Mouse (Mus musculus): ENCODE measurements around the gene Zp3.

Gene Zp3

GRCm38 (mm10) chr5:135979904-135980303 is at the start of gene Zp3:
Gene Zp3, plus strand, starts transcription at chr5:135980099.
- DNase-seq (ENCODE audit: low read depth), result no peak

- no peak for DNase-seq (ENCODE audit: low read depth)
These were observed 48.4 kb upstream of the Zp3 start for GRCm38 (mm10) chr5:135931526-135931925.

GRCm38 (mm10) chr5:135932359-135932758 is 47.5 kb upstream of the Zp3 start:
- DNase-seq (ENCODE audit: low read depth), result no peak

- no peak for DNase-seq (ENCODE audit: low read depth)
These were observed 46.5 kb upstream of the Zp3 start for GRCm38 (mm10) chr5:135933222-135933899.

GRCm38 (mm10) chr5:135933900-135934441 is 45.9 kb upstream of the Zp3 start:
- no peak for DNase-seq (ENCODE audit: low read depth)

GRCm38 (mm10) chr5:135934481-135935175 is 45.3 kb upstream of the Zp3 start, which contains the start of gene Ywhag:
Gene Ywhag, minus strand, starts transcription at chr5:135934616.
- peak; percentile 98 for DNase-seq (ENCODE audit: low read depth)

GRCm38 (mm10) chr5:135935176-135935523 is 44.7 kb upstream of the Zp3 start:
- DNase-seq (ENCODE audit: low read depth), result no peak

- DNase-seq (ENCODE audit: low read depth), result no peak
These were observed 44.2 kb upstream of the Zp3 start for GRCm38 (mm10) chr5:135935641-135936190.

- DNase-seq (ENCODE audit: low read depth), result no peak
These were observed 39.3 kb upstream of the Zp3 start for GRCm38 (mm10) chr5:135940587-135940986.

- DNase-seq (ENCODE audit: low read depth), result no peak
These were observed 37.2 kb upstream of the Zp3 start for GRCm38 (mm10) chr5:135942710-135943109.

GRCm38 (mm10) chr5:135945916-135946408 is 33.9 kb upstream of the Zp3 start:
- DNase-seq (ENCODE audit: low read depth), result peak; percentile 69

- DNase-seq (ENCODE audit: low read depth), result no peak
These were observed 33.3 kb upstream of the Zp3 start for GRCm38 (mm10) chr5:135946621-135947020.

- DNase-seq (ENCODE audit: low read depth), result peak; percentile 63
These were observed 29.0 kb upstream of the Zp3 start for GRCm38 (mm10) chr5:135950710-135951412.

GRCm38 (mm10) chr5:135951660-135952059 is 28.2 kb upstream of the Zp3 start:
- DNase-seq (ENCODE audit: low read depth), result no peak

- no peak for DNase-seq (ENCODE audit: low read depth)
These were observed 27.1 kb upstream of the Zp3 start for GRCm38 (mm10) chr5:135952830-135953229.

GRCm38 (mm10) chr5:135956300-135957206 is 23.3 kb upstream of the Zp3 start:
- no peak for DNase-seq (ENCODE audit: low read depth)

GRCm38 (mm10) chr5:135957207-135957974 is 22.5 kb upstream of the Zp3 start:
- peak; percentile 98 for DNase-seq (ENCODE audit: low read depth)

- DNase-seq (ENCODE audit: low read depth), result no peak
These were observed 21.5 kb upstream of the Zp3 start for GRCm38 (mm10) chr5:135958367-135958766.

GRCm38 (mm10) chr5:135959911-135960310 is 20.0 kb upstream of the Zp3 start:
- no peak for DNase-seq (ENCODE audit: low read depth)

GRCm38 (mm10) chr5:135960909-135961635 is 18.8 kb upstream of the Zp3 start:
- DNase-seq (ENCODE audit: low read depth), result no peak
